Mouse (Mus musculus): Measurements from ENCODE around the gene Stambp. TPM values are rescaled to one million over a fixed set of nuclear protein-coding genes. Genes with fewer than 3 reads are reported as not detected.

The Stambp gene
- 21.0 and 23.3 TPM in 2 replicates for polyA plus RNA-seq (2015; fragmentation: Nextera tagmentation; extraction: Ambion mirVana)

DNA sequence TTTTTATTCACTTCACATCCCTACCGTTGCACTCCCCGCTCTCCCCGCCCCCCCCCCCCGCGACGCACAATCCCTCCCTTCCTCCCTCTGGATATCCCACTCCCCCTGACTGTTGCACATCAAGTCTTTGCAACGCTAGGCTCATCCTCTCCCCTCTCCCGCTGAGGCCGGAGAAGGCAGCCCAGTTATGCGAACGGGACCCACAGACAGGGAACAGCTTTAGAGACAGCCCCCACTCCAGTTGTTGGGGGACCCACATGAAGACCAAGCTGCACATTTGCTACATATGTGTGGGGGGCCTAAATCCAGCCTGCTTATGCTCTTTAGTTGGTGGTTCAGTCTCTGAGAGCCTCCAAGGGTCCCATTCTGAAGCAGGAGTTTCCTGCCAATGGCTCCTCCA lies at the start of gene Stambp:
Gene Stambp (minus strand): TSS at position 59 of the 400 bp plus-strand sequence.
- Histone ChIP-seq H3K4me2 (peak within 1 kb of the TSS; percentile 79), H3K9me3 (no peaks in the 10 kb centered on the region), H3K9ac (peak within 1 kb of the TSS; percentile 83), H3K4me1 (peaks cover 10% of the 10 kb centered on the region), H3K27me3 (peaks cover 8% of the 10 kb centered on the region; the same call in 1 of the 2 replicates), H3K4me3 (peak within 1 kb of the TSS; percentile 84), H3K27ac (peak within 1 kb of the TSS; percentile 58), H3K36me3 (no peaks in the 10 kb centered on the region)
- WGBS: 0% methylated on average over 8 of the region's 11 CpGs
- peak; percentile 59 for ATAC-seq (ENCODE audit: borderline replicate concordance, extremely low read depth, low FRiP score, low TSS enrichment)

DNA sequence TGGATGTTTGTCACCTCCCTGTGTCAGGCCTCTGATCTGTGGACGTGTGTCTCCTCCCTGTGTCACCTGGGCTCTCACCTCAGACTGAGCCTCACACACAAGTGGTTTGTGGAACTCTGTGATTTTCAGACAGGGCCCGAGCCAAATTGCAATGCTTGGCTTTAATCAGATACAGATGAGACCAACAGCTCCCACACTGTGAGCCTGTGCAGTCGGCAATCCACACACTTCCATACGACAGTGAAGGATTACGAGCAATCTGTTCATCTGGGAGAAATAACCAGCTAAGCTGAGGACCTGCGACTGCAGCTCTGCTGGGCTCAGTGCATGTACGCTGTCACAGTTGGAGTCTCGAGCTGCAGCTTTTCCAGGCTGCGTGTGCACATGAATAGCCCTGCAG lies 47.4 kb upstream of the Stambp start:
- Histone ChIP-seq H3K4me2 (no peak overlapping the region), H3K4me1 (peaks cover 4% of the 10 kb centered on the region; the same call in 1 of the 2 replicates), H3K9ac (no peak overlapping the region), H3K27me3 (0 out of 2 replicates have a peak, but pooled peaks cover 5% of the 10 kb centered on the region), H3K9me3 (no peaks in the 10 kb centered on the region), H3K27ac (no peak overlapping the region), H3K4me3 (no peak overlapping the region), H3K36me3 (no peaks in the 10 kb centered on the region)
- 54% methylated on average over 9 of the region's 9 CpGs for WGBS
- no peak for ATAC-seq (ENCODE audit: borderline replicate concordance, extremely low read depth, low FRiP score, low TSS enrichment)

DNA sequence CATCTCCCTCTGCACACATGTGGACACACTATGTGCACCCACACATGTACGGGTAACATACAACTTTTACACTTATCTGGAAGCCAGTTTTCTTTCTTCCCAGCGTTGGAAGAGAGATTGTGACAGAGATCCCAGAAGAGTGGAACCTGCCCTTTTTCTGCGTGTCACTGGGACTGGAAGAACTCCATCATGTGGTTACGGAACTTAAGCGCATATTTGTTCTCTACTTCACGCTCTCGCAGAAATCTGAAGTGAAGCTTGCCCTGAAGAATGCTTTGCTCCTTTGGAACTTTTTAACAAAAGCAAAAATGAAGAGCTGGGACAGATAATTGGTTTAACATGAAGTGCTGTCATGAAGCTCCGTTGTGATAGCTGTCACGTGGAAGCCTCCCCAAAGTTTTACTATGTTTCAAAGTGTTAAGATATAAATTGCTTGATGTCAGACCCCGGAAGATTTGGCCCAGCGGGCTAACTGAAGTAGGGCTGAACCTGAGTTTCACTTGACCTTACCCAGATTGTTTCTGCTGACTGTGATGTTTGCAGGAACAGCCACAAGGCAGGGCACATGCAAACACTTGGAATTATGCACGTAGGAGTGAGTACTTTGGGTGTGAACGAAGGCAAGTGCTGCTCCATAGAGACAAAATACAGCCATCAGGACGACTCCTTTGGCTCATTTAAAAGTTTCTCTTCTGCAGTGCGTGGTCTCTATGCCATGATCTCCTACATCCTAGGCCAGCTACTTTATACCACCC lies 45.2 kb upstream of the Stambp start:
- Histone ChIP-seq H3K9me3 (no peaks in the 10 kb centered on the region), H3K27ac (0 out of 2 replicates have a peak overlapping the region, but pooled peaks have one; percentile 7), H3K27me3 (0 out of 2 replicates have a peak, but pooled peaks cover 5% of the 10 kb centered on the region), H3K9ac (no peak overlapping the region), H3K4me3 (no peak overlapping the region), H3K4me1 (peaks cover 4% of the 10 kb centered on the region; the same call in 1 of the 2 replicates), H3K4me2 (no peak overlapping the region; the same call in 1 of the 2 replicates), H3K36me3 (no peaks in the 10 kb centered on the region)
- ATAC-seq (ENCODE audit: borderline replicate concordance, extremely low read depth, low FRiP score, low TSS enrichment): no peak
- 49% methylated on average over 15 of the region's 15 CpGs for WGBS

DNA sequence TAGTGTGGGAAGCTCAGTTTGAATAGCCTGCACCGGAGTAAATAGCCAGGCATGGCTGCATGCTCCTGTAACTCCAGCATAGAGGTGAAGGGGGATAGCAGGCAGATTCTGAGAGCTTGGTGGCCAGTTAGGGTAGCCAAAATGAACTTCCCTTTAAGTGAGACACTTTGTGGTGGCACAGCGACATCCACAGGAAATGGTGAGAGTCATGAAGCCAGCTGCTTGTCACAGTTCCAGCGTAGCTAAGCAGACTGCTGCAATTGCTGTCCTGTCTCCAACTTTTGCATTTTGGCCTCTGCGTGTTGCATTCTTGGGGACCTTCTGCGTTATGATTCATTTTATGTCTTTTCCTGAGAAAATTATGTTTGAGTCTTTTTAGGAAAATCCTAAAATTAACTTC lies 44.0 kb upstream of the Stambp start:
- Histone ChIP-seq H3K4me1 (peaks cover 4% of the 10 kb centered on the region; the same call in 1 of the 2 replicates), H3K4me3 (no peak overlapping the region), H3K9me3 (no peaks in the 10 kb centered on the region), H3K9ac (no peak overlapping the region), H3K4me2 (no peak overlapping the region), H3K36me3 (no peaks in the 10 kb centered on the region), H3K27me3 (0 out of 2 replicates have a peak, but pooled peaks cover 5% of the 10 kb centered on the region), H3K27ac (no peak overlapping the region)
- WGBS: 54% methylated on average over 5 of the region's 5 CpGs
- no peak for ATAC-seq (ENCODE audit: borderline replicate concordance, extremely low read depth, low FRiP score, low TSS enrichment)

DNA sequence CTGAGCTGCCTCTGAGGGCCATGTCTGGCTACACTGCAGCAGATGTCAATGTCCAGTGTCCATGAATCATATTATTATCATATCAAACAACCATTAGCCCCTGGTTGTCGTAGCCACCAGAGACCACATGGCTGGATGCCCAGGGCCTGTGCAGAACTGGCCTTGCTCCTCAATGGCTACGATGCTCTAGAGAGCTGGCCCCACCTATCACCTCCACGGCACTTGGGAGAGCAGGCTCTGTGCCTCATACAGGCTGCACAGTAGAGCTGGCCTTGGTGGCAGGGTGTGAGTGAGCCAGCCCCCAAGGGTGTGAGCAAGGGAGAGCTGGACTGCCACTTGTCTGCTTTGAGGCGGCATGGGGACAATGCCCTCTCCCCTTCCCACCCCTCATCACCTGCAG lies 41.9 kb upstream of the Stambp start:
- no peak overlapping the region for H3K4me3 ChIP-seq
- no peak overlapping the region for H3K9ac ChIP-seq
- no peak overlapping the region for H3K27ac ChIP-seq
- H3K4me1 ChIP-seq: peaks cover 4% of the 10 kb centered on the region; the same call in 1 of the 2 replicates
- ATAC-seq (ENCODE audit: borderline replicate concordance, extremely low read depth, low FRiP score, low TSS enrichment): peak; percentile 52; the same call in 1 of the 2 replicates
- 74% methylated on average over 4 of the region's 4 CpGs for WGBS
- no peaks in the 10 kb centered on the region for H3K9me3 ChIP-seq
- 0 out of 2 replicates have a peak, but pooled peaks cover 4% of the 10 kb centered on the region for H3K27me3 ChIP-seq
- no peaks in the 10 kb centered on the region for H3K36me3 ChIP-seq
- no peak overlapping the region for H3K4me2 ChIP-seq

DNA sequence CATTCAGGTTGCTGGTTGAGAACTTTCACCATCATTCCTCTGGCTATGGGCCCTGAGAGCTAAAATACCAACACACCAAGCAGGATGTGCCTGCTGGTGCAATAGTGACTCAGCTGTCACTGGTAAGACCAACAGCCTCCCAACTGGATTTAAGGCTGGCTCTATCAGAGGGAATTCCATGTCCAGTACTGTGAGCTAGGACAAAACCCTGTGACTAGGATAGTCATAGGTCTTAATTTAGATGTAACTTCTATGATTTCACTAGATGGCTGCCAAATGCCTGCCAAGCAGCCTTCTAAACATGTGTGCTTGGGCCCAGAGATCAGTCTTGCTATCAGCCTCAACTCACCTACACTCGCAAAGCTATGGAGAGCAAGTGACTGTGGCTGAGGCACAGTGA lies 40.4 kb upstream of the Stambp start:
- no peak overlapping the region for H3K27ac ChIP-seq
- no peak for ATAC-seq (ENCODE audit: borderline replicate concordance, extremely low read depth, low FRiP score, low TSS enrichment)
- 96% methylated on average over 1 of the region's 1 CpGs for WGBS

DNA sequence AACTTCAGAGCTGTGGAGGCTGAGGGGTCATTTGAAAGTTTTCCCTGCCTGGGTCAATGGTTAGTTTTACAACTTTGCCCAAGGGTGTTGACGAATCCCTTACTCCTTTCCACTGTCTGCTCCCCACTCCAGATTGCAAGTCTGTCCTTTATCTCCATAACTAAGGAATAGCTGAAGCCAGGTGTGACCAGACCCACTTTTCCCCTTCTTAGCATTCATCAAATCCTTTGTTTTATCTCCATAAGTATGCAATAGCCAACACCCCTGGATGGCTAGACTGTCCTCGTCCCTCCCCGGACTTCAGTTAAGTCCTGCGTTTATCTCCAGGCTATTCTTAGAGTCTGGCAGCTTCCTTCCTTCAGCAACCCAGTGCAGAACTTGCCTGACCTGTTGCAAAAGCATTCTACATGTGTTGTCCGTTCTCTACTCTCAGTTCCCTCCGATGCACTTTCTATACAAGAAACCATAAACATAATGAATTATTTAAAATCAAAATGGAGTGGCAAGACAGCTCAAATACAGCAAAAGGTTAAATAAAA lies 27.2 kb upstream of the Stambp start:
- no peak overlapping the region for H3K4me2 ChIP-seq
- no peak overlapping the region for H3K27ac ChIP-seq

More for the DNA sequence above, 40.4 kb upstream of the Stambp start:
- H3K27me3 ChIP-seq: 0 out of 2 replicates have a peak, but pooled peaks cover 4% of the 10 kb centered on the region
- H3K4me2 ChIP-seq: no peak overlapping the region
- no peaks in the 10 kb centered on the region for H3K9me3 ChIP-seq
- no peaks in the 10 kb centered on the region for H3K36me3 ChIP-seq
- no peak overlapping the region for H3K9ac ChIP-seq
- H3K4me3 ChIP-seq: no peak overlapping the region
- peaks cover 3% of the 10 kb centered on the region; the same call in 1 of the 2 replicates for H3K4me1 ChIP-seq

DNA sequence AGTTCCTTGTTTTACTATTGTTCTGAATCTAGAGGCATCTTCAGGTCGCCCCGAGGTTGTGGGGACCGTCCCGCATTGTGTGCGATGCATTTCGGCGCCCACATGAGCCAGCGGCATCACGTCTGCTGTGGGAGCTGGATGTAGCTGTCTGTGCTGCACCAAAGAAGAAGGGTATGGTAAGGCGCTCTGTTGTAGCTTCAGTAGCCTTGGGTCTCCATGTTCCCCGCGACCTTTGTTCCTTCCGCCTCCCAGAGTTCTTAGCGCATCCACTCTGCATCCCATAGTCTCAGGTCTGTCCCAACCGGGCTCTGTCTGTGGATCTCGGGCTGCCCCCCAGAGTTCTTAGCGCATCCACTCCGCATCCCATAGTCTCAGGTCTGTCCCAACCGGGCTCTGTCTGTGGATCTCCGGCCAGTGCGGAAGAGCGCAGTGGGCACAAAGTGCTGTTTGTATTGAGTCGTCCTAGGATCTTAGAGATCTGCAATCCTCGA lies 26.6 kb upstream of the Stambp start:
- peak overlapping the region; percentile 25 for H3K4me3 ChIP-seq
- H3K4me2 ChIP-seq: peak overlapping the region; percentile 54
- H3K9ac ChIP-seq: no peak overlapping the region
- no peak overlapping the region for H3K27ac ChIP-seq
- H3K36me3 ChIP-seq: no peaks in the 10 kb centered on the region
- ATAC-seq (ENCODE audit: borderline replicate concordance, extremely low read depth, low FRiP score, low TSS enrichment): no peak
- H3K27me3 ChIP-seq: 0 out of 2 replicates have a peak, but pooled peaks cover 6% of the 10 kb centered on the region
- H3K4me1 ChIP-seq: peaks cover 4% of the 10 kb centered on the region; the same call in 1 of the 2 replicates
- no peaks in the 10 kb centered on the region for H3K9me3 ChIP-seq
- 30% methylated on average over 24 of the region's 24 CpGs for WGBS

More for the DNA sequence above, 27.2 kb upstream of the Stambp start:
- H3K36me3 ChIP-seq: no peaks in the 10 kb centered on the region
- H3K9ac ChIP-seq: no peak overlapping the region
- H3K4me1 ChIP-seq: peaks cover 4% of the 10 kb centered on the region; the same call in 1 of the 2 replicates
- no peak overlapping the region for H3K4me3 ChIP-seq
- H3K9me3 ChIP-seq: no peaks in the 10 kb centered on the region
- WGBS: 64% methylated on average over 6 of the region's 6 CpGs
- no peak for ATAC-seq (ENCODE audit: borderline replicate concordance, extremely low read depth, low FRiP score, low TSS enrichment)
- H3K27me3 ChIP-seq: 0 out of 2 replicates have a peak, but pooled peaks cover 6% of the 10 kb centered on the region

DNA sequence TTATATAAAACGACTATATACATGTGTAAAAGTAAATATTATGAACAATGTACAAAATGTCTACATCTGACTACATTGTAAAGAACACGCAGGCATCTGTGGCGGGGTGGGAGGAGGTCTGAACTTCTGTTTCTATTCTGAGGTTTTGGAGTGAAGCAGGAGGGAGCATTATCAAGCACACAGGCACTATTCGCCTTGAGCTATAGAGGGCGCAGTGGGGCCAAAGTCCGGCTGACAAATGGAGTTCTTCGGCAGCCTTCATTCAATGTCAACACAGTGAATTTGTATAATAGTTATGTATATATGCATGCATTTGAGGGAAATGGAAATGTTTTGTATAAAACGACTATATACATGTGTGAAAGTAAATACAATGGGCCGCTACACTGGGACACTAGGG lies 26.1 kb upstream of the Stambp start:
- Histone ChIP-seq H3K27me3 (0 out of 2 replicates have a peak, but pooled peaks cover 6% of the 10 kb centered on the region), H3K4me3 (peak overlapping the region; percentile 25), H3K36me3 (no peaks in the 10 kb centered on the region), H3K4me2 (peak overlapping the region; percentile 54), H3K9ac (no peak overlapping the region), H3K27ac (no peak overlapping the region), H3K4me1 (peaks cover 4% of the 10 kb centered on the region; the same call in 1 of the 2 replicates), H3K9me3 (no peaks in the 10 kb centered on the region)
- 8% methylated on average over 9 of the region's 9 CpGs for WGBS
- no peak for ATAC-seq (ENCODE audit: borderline replicate concordance, extremely low read depth, low FRiP score, low TSS enrichment)

DNA sequence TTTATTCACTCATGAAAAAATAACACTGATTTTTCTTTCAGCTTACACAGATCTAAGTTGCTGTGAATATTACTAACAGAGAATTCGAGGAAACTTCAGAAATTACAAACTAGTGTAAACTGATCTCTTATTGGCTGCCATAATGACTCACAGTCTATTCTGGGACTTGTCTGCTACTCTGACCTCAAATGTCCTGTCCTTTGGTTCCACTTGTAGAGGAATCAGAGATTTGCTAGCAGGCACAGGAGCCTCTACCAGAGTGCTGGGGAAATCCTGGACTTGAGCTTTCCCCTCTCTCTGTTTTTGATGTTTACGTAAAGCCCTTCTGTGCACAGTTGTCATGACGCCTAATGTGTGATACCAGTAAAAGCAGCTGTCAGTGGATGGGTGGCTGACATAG lies 25.5 kb upstream of the Stambp start:
- Histone ChIP-seq H3K9me3 (no peaks in the 10 kb centered on the region), H3K4me3 (no peak overlapping the region), H3K9ac (no peak overlapping the region), H3K36me3 (no peaks in the 10 kb centered on the region), H3K4me2 (no peak overlapping the region), H3K27me3 (0 out of 2 replicates have a peak, but pooled peaks cover 6% of the 10 kb centered on the region), H3K27ac (no peak overlapping the region), H3K4me1 (peaks cover 4% of the 10 kb centered on the region; the same call in 1 of the 2 replicates)
- 30% methylated on average over 3 of the region's 3 CpGs for WGBS
- no peak for ATAC-seq (ENCODE audit: borderline replicate concordance, extremely low read depth, low FRiP score, low TSS enrichment)

DNA sequence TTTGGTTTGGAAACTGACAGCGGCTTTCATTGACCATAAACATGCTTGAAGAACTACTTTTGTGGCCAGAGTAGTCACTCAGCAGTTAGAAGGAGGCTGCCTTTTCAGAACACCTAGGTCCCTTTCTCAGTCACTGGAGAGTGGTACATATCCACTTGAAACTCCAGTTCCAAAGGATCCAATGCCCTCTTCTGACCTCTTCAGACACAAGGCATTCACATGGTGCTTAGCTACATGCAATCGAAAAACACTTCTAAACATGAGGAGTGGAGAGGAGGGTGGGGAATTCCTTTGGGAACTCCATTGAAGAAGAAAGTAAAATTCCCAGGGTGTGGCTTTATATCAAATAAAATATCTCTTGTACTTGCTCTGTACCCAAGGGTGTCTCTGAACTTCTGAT lies 22.5 kb upstream of the Stambp start:
- Histone ChIP-seq H3K9ac (no peak overlapping the region), H3K4me3 (no peak overlapping the region), H3K4me1 (peaks cover 4% of the 10 kb centered on the region; the same call in 1 of the 2 replicates), H3K4me2 (no peak overlapping the region), H3K9me3 (no peaks in the 10 kb centered on the region), H3K27ac (no peak overlapping the region), H3K27me3 (0 out of 2 replicates have a peak, but pooled peaks cover 6% of the 10 kb centered on the region), H3K36me3 (no peaks in the 10 kb centered on the region)
- 78% methylated on average over 2 of the region's 2 CpGs for WGBS
- ATAC-seq (ENCODE audit: borderline replicate concordance, extremely low read depth, low FRiP score, low TSS enrichment): no peak

Measured in lung, embryonic 15.5 days (tissue).